Mouse (Mus musculus): ENCODE measurements around the gene Nat9.

Nat9 gene

DNA sequence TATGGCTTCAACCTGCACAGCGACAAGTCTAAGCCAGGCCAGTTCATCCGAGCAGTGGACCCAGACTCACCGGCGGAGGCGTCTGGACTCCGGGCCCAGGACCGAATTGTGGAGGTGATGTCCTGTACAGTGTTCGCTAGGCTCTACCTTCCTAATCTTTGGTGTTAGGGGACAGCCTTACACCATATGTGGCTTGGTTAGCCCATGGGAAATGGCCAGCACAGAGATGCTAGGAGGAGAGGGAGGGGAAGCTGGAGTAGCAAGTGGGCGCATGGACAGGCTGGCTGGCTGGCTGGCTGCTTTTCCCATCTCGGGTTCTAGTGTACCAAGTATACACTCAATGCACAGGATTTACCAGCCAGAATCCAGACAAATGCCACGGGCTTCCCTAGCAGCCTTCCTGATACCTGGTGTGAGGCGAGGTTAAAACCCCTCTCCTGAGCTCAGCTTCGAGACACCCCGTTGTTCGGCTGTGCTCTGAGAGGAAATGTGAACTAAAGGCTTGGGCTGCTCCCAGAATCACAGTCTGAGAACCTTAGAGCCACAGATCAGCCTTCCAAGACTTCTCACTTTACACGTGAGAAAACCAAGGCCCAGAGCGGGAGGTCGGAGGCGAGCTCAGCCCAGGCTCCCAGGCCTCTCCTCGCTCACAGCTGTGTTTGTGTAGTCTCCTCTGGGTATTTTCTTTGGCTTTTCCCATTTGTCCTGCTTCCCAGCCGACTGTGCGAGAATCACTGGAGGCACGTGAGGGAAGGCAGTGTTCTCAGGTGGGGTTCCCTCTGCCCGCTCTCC lies 11.1 kb downstream of the Nat9 start:
- no peak for DNase-seq (ENCODE audit: low spot score)

DNA sequence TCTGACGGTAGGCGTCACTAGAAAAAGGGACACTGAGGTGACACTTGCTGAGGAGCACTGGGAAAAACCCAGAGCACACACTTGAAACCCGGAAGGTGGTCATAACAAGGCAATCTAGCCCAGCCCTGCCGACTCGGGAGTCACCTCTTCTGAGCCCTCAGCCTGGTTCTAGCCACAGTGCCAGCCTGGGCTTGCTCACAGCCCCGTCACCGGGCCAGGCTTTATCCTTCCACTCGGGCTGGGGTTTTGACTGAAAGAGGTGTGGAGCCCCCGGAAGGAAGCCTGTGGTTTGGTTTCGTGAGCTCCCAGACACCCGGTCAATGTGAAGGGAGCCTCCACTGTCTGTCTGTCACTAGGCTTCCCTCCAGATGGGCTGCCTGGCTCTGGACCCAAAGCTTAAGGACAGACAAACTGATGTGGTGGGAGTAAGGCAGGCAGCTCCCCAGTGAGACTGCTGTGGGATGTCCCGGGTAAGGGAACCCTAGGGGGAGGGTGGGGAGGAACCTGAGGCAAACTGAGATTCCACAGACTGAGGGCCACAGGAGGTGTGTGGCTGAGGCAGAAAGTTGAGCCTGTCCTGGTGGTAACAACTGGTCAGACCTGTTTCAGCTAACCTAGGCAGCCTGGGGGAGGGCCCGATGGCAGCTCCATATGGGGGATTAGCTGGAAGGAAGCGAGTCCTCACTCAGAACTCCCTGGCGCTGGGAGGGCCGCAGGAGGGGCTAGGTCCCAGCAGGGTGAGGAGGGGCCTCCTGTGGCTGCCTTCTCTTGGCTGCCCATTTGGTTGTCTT lies 13.9 kb downstream of the Nat9 start:
- DNase-seq (ENCODE audit: low spot score): peak; percentile 83

DNA sequence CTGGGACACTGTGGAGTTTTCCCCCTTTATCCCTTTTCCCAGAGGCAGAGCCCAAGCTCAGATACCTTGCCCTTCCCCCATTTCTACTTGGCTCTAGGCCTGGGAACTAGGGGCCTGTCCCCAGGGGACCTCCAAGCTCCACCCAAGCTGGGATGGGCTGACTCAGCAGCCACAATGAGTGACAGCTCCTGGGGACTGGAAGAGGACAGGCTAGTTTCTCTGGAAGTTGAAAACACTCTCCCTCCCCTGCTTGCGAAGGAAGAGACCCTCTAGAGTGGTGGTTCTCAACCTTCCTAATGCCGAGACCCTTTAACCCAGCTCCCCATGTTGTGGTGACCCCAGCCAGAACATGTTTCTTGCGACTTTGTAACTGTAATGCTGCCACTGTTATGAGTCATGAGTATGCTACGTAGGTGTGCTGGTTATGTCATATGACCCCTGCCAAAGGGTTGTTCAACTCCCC lies 14.8 kb downstream of the Nat9 start:
- no peak for DNase-seq (ENCODE audit: low spot score)

DNA sequence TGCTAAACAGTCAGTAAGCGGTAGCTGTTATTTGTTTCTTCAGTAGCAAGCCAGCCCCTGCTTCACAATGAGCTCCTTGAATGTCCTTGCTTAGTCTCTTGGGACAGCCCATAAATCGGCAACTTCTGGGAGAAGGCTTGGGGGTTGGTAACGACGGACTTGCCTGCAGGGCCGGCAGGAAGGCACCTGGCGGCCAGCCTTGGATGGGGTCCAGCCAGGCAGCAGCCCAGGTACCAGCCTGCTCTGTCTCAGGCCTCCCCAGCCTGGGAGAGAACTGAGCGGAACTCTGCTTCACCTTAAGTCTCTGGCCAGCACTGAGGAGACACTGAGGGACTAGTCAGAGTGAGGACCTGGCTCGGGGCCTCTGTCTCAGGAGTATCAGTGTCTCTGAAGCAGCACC lies 16.5 kb downstream of the Nat9 start:
- DNase-seq (ENCODE audit: low spot score): no peak

DNA sequence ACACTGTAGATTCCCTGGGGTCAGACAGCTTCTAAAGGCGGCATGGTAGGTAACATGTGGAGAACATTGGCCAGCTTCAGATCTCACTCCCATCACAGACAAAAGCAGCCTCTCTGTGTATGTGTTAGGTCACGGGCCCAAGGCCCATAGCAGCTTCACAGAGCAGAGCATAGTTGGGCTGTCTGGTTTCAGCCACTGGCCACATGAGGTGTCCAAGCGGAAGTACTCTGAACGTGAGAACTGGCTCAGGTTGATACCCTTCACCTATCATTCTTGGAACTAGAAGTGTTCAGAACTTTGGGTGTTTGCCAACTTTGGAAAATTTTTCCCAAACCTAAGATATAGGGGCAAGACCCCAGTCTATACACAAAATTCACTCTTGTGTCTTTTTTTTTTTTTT lies 18.2 kb downstream of the Nat9 start:
- DNase-seq (ENCODE audit: low spot score): no peak

DNA sequence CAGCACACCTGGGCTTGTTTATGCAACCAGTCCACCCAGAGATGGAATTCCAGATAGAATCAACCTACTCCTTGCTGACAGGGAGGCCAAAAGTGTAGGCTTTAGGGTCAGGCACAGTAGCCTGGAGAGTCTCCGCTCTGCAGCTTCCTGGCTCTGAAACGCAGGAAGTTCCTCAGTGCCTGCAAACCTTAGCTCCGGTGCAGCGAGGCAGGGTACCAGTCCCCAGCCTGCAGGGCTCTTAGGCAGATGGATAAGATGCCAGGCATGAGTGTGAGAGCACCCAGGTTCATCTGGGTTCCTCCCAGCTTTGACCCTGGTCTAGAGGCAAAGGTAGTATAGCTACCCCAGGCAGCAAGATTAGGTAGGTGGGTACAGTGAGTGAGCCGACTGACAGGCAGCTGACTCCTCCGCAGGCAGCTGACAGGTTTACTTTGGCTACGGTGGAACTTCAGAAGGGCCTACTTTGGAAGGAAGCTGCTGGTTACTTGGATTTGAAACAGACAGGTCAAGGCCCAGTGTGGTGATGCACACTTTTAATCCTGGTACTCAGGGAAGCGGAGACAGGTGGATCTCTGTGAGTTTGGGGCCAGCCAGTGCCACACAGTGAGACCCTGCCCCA lies 19.9 kb downstream of the Nat9 start:
- no peak for DNase-seq (ENCODE audit: low spot score)

DNA sequence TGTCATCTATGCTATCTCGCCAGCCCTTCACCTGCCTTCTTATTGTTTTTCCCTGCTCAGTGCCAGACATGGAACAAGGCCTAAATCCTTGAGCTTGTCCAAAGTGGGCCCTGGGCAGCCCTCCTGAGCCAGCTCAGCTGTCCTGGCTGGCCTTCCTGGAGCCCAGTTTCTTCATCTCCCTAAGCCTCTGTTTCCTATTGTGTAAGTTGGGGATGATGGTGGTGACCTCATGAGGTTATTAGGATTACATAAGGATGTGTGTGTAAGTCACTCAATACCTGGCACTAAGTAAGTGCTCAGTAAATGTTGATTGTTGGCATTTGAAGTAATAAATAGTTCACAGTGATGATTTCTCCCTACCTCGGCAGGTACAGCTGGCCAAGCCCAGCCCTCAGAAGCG lies 20.9 kb downstream of the Nat9 start:
- no peak for DNase-seq (ENCODE audit: low spot score)

DNA sequence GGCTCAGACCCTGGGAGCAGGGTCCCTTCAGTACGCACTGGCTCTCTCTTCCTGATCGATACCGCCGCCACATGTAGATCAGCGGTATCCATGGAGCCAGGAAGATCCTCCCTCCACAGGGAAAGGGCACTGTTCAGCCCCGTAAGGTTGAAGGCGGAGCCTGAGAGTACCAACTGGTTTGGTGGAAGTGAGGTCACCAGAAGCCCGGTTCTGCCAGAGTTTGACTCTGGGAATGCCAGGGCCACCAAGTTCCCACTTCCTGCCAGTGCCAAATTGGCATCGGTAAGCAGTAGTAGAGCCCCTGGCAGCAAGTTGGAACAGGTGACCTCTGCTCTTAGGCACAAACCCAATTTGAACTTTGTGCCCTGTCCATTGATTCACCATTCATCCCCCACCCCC lies 22.7 kb downstream of the Nat9 start:
- no peak for DNase-seq (ENCODE audit: low spot score)

DNA sequence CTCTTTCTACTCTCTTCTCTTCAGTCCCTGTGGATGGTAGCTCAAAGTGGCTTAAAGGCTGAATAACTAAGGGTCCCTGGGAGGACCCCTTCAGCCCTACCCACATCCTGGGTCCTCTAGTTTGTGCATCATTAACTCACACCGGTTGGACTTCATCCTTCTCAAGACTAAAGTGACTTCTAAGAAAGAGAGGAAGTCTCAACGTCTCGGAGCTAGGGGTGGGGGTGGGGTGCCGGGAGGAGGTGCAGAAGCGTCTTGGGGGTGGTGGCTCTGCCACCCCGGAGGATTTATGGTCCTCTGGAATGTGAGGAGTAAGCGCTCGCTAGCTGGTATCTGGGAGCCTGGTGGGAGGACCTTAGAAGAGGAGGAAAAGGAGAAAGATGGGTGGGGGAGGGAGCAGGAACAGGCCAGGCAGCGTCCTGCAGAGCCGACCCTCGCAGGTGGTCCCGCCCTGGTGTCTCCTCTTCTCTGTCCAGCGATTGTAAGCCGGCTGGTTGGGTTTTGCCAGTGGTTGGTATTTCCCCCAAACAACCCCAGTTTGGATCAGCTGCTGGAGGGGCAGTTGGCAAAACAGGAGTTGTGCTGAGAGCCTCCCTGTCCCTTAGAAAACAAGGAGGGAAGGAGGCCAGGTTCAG lies 23.2 kb downstream of the Nat9 start:
- DNase-seq (ENCODE audit: low spot score): no peak

DNA sequence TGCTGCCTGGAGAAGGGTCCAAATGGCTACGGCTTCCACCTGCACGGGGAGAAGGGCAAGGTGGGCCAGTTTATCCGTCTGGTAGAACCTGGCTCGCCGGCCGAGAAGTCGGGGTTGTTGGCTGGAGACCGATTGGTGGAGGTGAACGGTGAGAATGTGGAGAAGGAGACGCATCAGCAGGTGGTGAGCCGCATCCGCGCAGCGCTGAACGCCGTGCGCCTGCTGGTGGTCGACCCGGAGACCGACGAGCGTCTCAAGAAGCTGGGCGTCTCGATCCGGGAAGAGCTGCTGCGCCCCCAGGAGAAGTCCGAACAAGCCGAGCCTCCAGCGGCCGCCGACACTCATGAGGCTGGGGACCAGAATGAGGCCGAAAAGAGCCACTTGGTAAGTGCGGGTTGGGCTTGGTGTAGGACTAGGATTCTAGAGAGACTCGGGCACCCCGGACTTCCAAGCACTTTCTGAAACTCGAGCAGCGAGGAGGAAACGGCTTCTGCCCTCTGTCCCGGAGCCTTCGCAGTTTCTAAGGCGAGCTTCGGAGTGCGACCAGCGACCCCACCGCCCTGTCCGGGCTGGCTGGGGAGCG lies 24.0 kb downstream of the Nat9 start:
- peak; percentile 74 for DNase-seq (ENCODE audit: low spot score)

DNA sequence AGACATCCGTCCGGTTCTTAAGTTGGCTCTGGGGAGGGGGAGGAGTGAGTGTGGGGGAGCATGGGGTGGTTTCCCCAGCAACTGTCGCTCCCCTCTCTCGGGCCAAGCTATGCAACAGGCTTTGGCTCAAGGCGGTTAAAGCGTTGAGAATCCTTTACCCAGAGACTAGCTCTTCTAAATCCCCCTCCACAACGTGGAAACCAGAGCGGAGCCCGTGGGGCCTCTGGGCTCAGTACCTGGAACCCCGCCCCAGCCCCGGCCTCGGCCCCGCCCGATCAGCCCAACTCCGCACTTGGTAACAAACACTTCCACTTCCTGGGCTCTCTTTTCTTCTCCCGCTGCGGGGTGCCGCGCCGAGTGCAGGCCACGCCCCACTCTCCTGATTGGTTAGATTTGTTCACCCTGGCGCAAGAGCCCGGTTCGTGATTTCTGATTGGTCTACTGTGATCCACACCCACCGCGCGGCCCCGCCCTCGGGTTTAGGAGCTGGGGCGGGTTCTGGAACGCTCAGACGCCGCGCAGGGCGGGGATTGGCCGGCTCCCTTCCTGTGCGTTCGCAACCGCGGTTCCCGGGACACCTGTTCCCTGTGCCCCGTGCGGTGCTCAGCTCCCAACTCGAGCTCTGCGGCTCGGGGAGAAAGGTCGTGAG lies 24.7 kb downstream of the Nat9 start, which contains the start of gene Slc9a3r1:
Gene Slc9a3r1, plus strand, starts transcription at position 510 of the 649 bp plus-strand sequence.
- peak; percentile 99 for DNase-seq (ENCODE audit: low spot score)

DNA sequence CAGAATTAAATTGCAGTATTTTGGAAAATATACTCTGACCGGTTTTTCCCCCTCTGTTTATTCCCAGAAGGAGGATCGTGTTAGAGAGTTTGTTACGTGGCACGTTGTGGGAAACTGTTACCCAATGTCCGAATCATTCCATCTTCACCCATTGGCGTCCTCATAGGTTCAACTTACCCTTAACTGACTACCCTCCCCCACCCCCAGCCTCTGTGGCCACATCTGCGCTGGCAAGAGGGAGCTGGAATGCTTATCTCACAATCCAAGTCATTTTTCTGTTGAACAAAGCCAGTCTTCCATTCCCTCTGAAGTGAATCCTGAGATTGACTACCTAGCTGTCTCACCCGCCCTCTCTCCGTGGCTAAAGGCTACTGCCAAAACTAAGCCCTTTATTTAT lies 25.5 kb downstream of the Nat9 start:
- DNase-seq (ENCODE audit: low spot score): no peak

DNA sequence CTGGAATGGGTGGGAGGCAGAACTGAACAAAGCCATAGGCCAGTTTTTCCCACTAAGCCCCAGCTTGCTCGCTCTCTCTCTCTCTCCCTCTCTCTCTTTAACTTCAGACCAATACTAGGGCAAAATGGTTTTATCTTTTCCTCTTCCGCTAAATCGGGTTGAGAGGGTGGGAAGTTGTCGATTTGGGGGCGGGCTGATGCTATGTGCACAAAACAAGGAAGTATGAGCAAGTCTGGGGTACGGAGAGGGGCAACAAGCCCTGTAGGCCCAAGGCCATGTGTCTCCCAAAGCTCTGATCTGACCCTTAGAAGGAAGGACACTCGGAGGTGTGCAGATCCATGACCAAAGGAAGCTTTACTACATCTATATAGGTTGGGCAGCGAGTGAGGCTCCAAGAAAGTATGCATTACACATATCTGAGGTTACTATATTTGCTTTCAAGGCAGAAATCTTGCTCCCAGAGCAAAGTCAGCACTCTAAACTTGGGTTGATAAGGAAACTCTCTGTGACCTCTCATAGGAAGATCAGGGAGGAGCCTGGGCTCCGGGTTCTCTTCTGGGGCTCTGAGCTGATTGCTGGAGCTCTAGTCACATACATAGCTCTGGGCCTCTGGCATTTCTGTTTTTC lies 26.0 kb downstream of the Nat9 start:
- DNase-seq (ENCODE audit: low spot score): peak; percentile 47

DNA sequence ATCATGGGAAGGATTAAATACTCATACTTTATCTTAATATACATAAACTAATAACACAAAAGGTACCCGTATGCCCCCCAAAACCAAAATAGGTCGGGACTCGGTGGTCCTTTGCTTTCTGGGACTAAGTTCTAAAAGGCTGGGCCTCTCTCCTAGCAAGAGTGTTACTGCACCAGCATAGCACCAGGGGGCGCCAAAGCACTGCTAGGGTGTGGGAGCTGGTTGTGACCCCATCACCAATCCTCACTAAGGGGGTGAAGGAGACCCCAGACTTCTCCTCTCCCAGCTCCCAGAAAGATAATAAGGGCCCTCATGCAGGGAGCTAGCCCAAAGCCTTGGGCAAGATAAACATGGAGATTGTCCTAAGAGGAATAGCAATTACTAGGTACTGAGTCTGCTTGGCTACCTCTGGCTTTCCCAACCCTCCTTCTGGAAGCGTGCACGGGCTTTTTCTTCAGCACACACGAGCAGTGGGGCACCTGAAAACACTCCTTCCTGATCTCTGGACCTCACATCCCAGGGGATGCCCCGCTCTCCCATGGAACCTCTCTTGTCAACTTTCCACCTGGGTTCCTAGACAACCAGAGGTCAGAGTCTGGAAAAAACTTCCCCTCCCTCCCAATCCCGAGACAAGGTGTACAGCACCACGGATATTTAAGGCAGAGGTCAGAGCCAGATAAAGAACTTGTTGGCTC lies 26.6 kb downstream of the Nat9 start:
- peak; percentile 74 for DNase-seq (ENCODE audit: low spot score)

DNA sequence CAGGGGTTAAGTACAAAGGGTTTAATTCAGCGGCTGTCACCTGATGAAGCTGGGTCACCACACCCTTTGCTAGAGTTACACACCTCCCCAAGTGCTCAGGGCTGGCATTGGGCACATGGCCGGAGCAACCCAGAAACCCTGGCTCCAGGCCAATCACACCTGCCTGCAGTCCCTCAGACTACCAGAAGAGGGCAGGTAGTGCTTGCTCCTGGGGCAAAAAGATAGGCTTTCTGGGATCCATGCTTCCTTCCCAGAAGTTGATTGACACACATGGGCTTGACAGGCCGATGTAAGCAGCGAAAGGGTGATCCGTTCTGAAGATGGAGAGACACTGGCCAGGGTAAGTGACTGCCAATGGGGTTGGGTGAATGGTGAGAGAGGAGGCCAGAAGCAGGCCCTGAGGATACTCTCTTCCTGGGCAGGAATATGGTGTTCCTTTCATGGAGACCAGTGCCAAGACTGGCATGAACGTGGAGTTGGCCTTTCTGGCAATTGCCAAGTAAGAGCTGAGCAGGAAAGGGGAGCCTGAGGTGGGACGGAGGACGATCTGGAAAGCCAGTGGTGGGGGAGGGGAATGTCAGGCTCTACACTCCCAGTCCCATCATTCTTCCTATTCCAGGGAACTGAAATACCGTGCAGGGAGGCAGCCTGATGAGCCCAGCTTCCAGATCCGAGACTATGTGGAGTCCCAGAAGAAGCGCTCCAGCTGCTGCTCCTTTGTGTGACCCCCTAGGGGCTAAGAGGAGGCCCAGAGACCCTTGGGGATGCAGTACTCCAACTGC lies 27.5 kb downstream of the Nat9 start:
- DNase-seq (ENCODE audit: low spot score): peak; percentile 64

DNA sequence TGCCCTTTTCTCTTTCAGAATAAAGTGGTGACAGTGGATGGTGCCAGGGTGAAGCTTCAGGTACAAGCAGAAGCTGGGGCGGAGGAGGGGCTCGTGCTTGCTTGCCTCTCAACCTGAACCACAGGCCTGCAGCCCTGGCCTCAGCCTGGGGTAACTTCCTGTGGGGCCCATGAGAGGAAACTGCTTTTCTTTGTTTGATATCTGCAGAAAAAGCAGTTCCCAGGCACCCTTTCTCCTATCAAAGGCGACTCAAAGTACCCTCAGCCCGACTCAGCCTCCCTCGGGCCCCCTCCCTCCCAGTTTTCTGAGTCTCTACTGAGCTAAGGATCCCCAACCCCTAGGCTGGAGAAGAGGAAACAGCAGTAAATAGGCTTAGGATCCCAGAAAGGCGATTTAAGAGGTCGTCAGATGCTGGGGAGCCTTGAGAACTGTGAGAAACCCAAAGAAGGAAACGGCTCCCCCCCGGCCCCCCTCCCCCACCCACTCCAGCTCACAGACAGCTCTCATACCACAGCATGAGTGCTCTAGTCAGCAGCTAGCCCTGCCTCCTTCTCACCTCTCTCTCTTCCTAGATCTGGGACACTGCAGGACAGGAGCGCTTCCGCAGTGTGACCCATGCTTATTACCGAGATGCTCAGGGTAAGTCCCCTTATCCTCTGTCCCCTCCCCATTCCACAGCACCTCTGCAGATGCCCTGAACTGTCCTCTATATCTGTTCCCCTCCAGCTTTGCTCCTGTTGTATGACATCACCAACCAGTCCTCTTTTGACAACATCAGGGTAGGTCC lies 29.5 kb downstream of the Nat9 start:
- peak; percentile 87 for DNase-seq (ENCODE audit: low spot score)

DNA sequence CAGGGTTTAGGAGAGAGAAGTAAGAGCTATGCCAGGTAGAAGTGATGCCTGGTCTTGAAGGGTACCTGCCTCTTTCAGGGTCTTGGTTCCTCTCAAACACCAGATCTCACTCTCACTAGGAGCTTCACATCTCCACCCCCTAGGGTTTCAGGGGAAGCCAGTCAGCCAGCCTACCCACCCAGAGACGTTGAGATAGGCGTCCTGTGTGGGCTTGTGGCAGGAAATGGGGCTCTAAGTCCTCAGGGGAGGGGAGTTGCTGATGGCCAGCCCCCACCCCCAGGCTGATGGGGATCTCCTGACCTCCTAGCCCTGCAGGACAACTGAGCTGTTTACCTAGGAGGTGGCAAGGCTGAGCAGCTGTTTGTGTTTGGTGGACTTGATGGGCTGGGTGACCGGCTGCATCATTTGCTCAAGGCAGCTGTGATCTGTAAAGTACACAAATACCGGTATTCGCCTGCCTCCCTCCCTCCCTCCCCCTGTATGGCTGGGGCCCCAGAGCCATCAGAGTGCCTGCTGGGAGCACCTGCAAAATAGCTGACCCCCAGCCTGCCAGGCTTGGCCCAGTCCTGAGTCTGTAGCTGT lies 32.5 kb downstream of the Nat9 start:
- DNase-seq (ENCODE audit: low spot score): peak; percentile 50

DNA sequence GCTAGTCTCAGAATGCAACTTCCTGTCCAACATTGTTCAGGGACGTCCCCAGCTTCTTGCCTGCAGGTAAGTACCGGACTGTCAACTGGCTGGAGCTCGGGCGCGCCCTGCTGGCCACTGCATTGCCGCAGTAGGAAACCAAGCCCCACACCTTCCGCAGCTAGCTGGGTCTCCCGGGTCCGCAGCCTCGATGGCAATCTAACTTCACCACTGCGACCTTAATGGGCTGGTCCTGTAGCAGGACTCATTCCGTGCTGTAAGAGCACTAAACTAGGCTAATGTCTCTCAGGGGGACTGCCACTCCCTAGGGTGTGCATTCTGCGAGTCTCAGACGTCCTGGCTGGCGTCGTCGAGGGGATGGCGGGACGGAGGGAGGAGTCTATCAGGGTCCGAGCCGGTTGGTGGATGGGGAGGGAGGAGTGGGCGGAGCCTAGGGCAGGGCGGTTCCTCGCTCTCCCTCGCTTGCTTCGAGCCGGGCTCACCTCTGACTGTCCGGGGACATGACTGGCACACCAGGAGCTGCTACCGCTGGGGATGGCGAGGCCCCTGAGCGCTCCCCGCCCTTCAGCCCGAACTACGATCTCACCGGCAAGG lies 33.9 kb downstream of the Nat9 start:
- DNase-seq (ENCODE audit: low spot score): peak; percentile 93
